Comparison of ENCODE assay signal across 22 mouse cellular contexts in the genomic region with DNA sequence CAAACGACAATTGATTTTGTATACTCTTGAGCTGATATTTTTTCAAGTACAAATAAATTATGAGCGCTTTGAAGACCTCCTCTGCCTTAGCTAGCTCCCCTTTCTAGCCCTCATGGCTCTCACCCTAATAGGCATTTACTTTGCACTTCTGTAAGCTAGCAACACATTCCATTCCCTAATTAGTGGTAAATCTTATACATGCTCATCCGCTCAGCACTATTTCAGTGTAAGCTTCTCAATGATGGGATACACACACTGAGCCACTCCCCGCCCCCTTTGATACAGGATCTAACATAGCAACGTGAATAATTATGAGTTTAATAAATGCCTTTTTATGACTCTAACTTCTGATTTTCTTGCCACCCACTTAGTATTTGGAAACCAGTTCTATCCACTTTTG. TPM values are rescaled to one million over a fixed set of nuclear protein-coding genes. Genes with fewer than 3 reads are reported as not detected.
DNase-seq lines count a peak whose midpoint lies in the region; ATAC-seq and TF ChIP-seq lines count a peak whose summit lies in the region.
"Had no signal": no experiment of that assay in that cellular context is flagged by ENCODE, and none has a peak within 500 bp of the region (broad histone marks: within the 10 kb centered on the region; RNA-seq: fewer than 3 reads in every experiment).

No protein-coding gene starts in this region.

- no peaks in the 10 kb centered on the region for H3K27me3 ChIP-seq in midbrain, embryonic 12.5 days
- H3K27me3 ChIP-seq in midbrain, embryonic 16.5 days (ENCODE audit: control insufficient read depth, insufficient read depth, low read depth, low read length): no peaks in the 10 kb centered on the region
- H3K27me3 ChIP-seq in forebrain, embryonic 16.5 days (replicated peaks; ENCODE audit: control insufficient read depth, insufficient read depth, low read length): no peaks in the 10 kb centered on the region
- H3K27me3 ChIP-seq in hindbrain, embryonic 10.5 days (ENCODE audit: insufficient read depth, poor library complexity, severe bottlenecking): no peaks in the 10 kb centered on the region
- H3K27me3 ChIP-seq: CH12.LX; embryonic facial prominence, embryonic 15.5 days; heart, embryonic 13.5 days; hindbrain, embryonic 12.5 days had no signal

- TF ChIP-seq CTCF in brain, embryonic 14.5 days (IDR thresholded peaks at IDR 0.05; ENCODE audit: borderline replicate concordance, extremely low read depth, insufficient read depth, insufficient read length): no peak

- no peaks in the 10 kb centered on the region for H3K4me1 ChIP-seq in midbrain, embryonic 12.5 days
- H3K4me1 ChIP-seq in midbrain, embryonic 16.5 days (ENCODE audit: control insufficient read depth, insufficient read depth, low read length): no peaks in the 10 kb centered on the region
- H3K4me1 ChIP-seq in forebrain, embryonic 16.5 days (replicated peaks; ENCODE audit: control insufficient read depth, insufficient read depth, low read length): no peaks in the 10 kb centered on the region
- H3K4me1 ChIP-seq in hindbrain, embryonic 10.5 days (replicated peaks): peaks cover 8% of the 10 kb centered on the region; the same call in 1 of the 2 replicates
- H3K4me1 ChIP-seq: embryonic facial prominence, embryonic 15.5 days; heart, embryonic 13.5 days; hindbrain, embryonic 12.5 days had no signal

- no peak overlapping the region for H3K4me3 ChIP-seq in midbrain, embryonic 12.5 days
- no peak overlapping the region for H3K4me3 ChIP-seq in midbrain, embryonic 16.5 days (ENCODE audit: low read depth, low read length)
- no peak overlapping the region for H3K4me3 ChIP-seq in forebrain, embryonic 16.5 days (replicated peaks; ENCODE audit: low read length)
- H3K4me3 ChIP-seq in hindbrain, embryonic 10.5 days: no peak overlapping the region
- H3K4me3 ChIP-seq: embryonic facial prominence, embryonic 15.5 days; erythroblast, embryonic 14.5 days; gastrocnemius, adult 2 months; heart, embryonic 13.5 days; hindbrain, embryonic 12.5 days had no signal

- 79% methylated on average over 5 of the region's 5 CpGs for WGBS in midbrain, embryonic 12.5 days
- WGBS in midbrain, embryonic 16.5 days: 70% methylated on average over 5 of the region's 5 CpGs
- WGBS in forebrain, embryonic 16.5 days: 22% methylated on average over 5 of the region's 5 CpGs
- WGBS in hindbrain, embryonic 10.5 days: 85% methylated on average over 5 of the region's 5 CpGs

- H3K9ac ChIP-seq in midbrain, embryonic 12.5 days (replicated peaks): no peak overlapping the region
- H3K9ac ChIP-seq in midbrain, embryonic 16.5 days (ENCODE audit: low read depth, low read length): no peak overlapping the region
- H3K9ac ChIP-seq in forebrain, embryonic 16.5 days (replicated peaks; ENCODE audit: low read depth, low read length): no peak overlapping the region
- H3K9ac ChIP-seq: embryonic facial prominence, embryonic 15.5 days; heart, embryonic 13.5 days; hindbrain, embryonic 12.5 days had no signal

- TF ChIP-seq POLR2A in brain, embryonic 14.5 days (IDR thresholded peaks at IDR 0.05; ENCODE audit: borderline replicate concordance, extremely low read depth, insufficient read depth, insufficient read length, poor library complexity, severe bottlenecking): no peak

- H3K4me2 ChIP-seq in midbrain, embryonic 12.5 days (replicated peaks): no peak overlapping the region
- H3K4me2 ChIP-seq in midbrain, embryonic 16.5 days (ENCODE audit: low read length): no peak overlapping the region
- H3K4me2 ChIP-seq in forebrain, embryonic 16.5 days (ENCODE audit: low read length): no peak overlapping the region
- H3K4me2 ChIP-seq: embryonic facial prominence, embryonic 15.5 days; heart, embryonic 13.5 days; hindbrain, embryonic 12.5 days had no signal

- H3K27ac ChIP-seq in midbrain, embryonic 12.5 days (replicated peaks): no peak overlapping the region
- no peak overlapping the region for H3K27ac ChIP-seq in midbrain, embryonic 16.5 days (ENCODE audit: low read length)
- no peak overlapping the region for H3K27ac ChIP-seq in forebrain, embryonic 16.5 days (ENCODE audit: low read length)
- H3K27ac ChIP-seq in hindbrain, embryonic 10.5 days: no peak overlapping the region
- H3K27ac ChIP-seq: embryonic facial prominence, embryonic 15.5 days; gastrocnemius, adult 2 months; heart, embryonic 13.5 days; hindbrain, embryonic 12.5 days had no signal

- peak; percentile 41; the same call in 1 of the 2 replicates for ATAC-seq in midbrain, embryonic 12.5 days (ENCODE audit: low FRiP score, low read depth)
- ATAC-seq in midbrain, embryonic 16.5 days: no peak
- ATAC-seq in forebrain, embryonic 16.5 days: peak; percentile 45
- ATAC-seq in cerebellum, adult (ENCODE audit: insufficient number of reproducible peaks, low FRiP score, low TSS enrichment): no peak
- ATAC-seq: hindbrain, embryonic 16.5 days; inflammation-experienced regulatory T-cells, adult 6 months had no signal

- peak; percentile 61 for DNase-seq in brain, embryonic 14.5 days (ENCODE audit: low read depth)
- DNase-seq in hindbrain, embryonic 10.5 days (ENCODE audit: low spot score): no peak
- no peak for DNase-seq in layer of hippocampus, postnatal 25 days (ENCODE audit: extremely low spot score in 1 of 2, low spot score in 1 of 2)
- DNase-seq: adrenal gland, adult 2 months; adrenal gland, postnatal 25 days; cerebellum, adult 18-20 months; cerebellum, postnatal 14 days; embryo, embryonic 11 days; gastrocnemius, adult 2 months; gastrocnemius, postnatal 25 days; heart, postnatal 36 days had no signal

- no peaks in the 10 kb centered on the region for H3K9me3 ChIP-seq in midbrain, embryonic 12.5 days
- no peaks in the 10 kb centered on the region for H3K9me3 ChIP-seq in midbrain, embryonic 16.5 days (replicated peaks; ENCODE audit: control insufficient read depth, low read length, poor library complexity, severe bottlenecking)
- H3K9me3 ChIP-seq in forebrain, embryonic 16.5 days (ENCODE audit: control insufficient read depth, low read length): no peaks in the 10 kb centered on the region
- H3K9me3 ChIP-seq in hindbrain, embryonic 10.5 days: no peaks in the 10 kb centered on the region
- H3K9me3 ChIP-seq: embryonic facial prominence, embryonic 15.5 days; heart, embryonic 13.5 days; hindbrain, embryonic 12.5 days had no signal

- no peaks in the 10 kb centered on the region for H3K36me3 ChIP-seq in midbrain, embryonic 12.5 days
- H3K36me3 ChIP-seq in midbrain, embryonic 16.5 days (ENCODE audit: control insufficient read depth, insufficient read depth, low read length): no peaks in the 10 kb centered on the region
- no peaks in the 10 kb centered on the region for H3K36me3 ChIP-seq in forebrain, embryonic 16.5 days (ENCODE audit: control insufficient read depth, insufficient read depth)
- no peaks in the 10 kb centered on the region for H3K36me3 ChIP-seq in hindbrain, embryonic 10.5 days
- H3K36me3 ChIP-seq: embryonic facial prominence, embryonic 15.5 days; heart, embryonic 13.5 days; hindbrain, embryonic 12.5 days had no signal

RNA-seq across cellular contexts. Expression of gene Jade1, which starts 41.5 kb away (rescaled TPM):
- polyA plus RNA-seq in midbrain, embryonic 12.5 days (2016; fragmentation: Nextera tagmentation; extraction: Ambion mirVana): 19.5 and 19.7 TPM in 2 replicates
- polyA plus RNA-seq in midbrain, embryonic 16.5 days (2015; fragmentation: Nextera tagmentation; extraction: Ambion mirVana): 13.2 and 14.2 TPM in 2 replicates
- 12.8 and 12.9 TPM in 2 replicates for polyA plus RNA-seq in brain, embryonic 14.5 days (2012; rRNA removed)
- polyA plus RNA-seq in forebrain, embryonic 16.5 days (2015; fragmentation: Nextera tagmentation; extraction: Ambion mirVana): 20.7 and 23.6 TPM in 2 replicates
- polyA plus RNA-seq in hindbrain, embryonic 10.5 days (2016; fragmentation: Nextera tagmentation; extraction: Ambion mirVana): 12.2 and 19.1 TPM in 2 replicates
- total RNA-seq in layer of hippocampus, postnatal 25 days (2021): 10 to 100 TPM; 23.9 to 26.7 TPM

Comparison
In these comparisons a context has a peak if more than half of its experiments do, and no peak if none do; other contexts are left out.
1. ATAC-seq: peak in midbrain, embryonic 12.5 days (single experiment) and forebrain, embryonic 16.5 days (single experiment); none in midbrain, embryonic 16.5 days (single experiment) and cerebellum, adult (single experiment).